Mouse (Mus musculus) forebrain, embryonic 14.5 days (tissue): Measurements from ENCODE around the gene Nrxn1. TPM values are rescaled to one million over a fixed set of nuclear protein-coding genes. Genes with fewer than 3 reads are reported as not detected.

Experiments
- ATAC-seq: fragments of 200-750 bp; cut with Nextera tagmentation; 2 replicates; pipeline ENCODE4 v1.8.0; 2017; ENCODE audit warnings: mild to moderate bottlenecking, moderate library complexity
- DNase-seq: peaks from one replicate; pipeline ENCODE4 v3.0.0-alpha.2; 2015; ENCODE audit warnings: low spot score
- H3K27ac ChIP-seq: fragments of 300-500 bp; sonication (generic); 2 replicates; pipeline ENCODE4 v1.5.1; 2014; ENCODE audit warnings: low read depth, mild to moderate bottlenecking, control low read depth, low read length, moderate library complexity
- H3K27me3 ChIP-seq: fragments of 300-500 bp; sonication (generic); replicated peaks from 2 replicates; pipeline ENCODE4 v1.6.1; 2014; ENCODE audit warnings: low read length, control low read depth, mixed read lengths; ENCODE audit not compliant: control insufficient read depth, insufficient read depth
- H3K36me3 ChIP-seq: fragments of 300-500 bp; sonication (generic); 2 replicates; pipeline ENCODE4 v1.6.1; 2014; ENCODE audit warnings: low read length, control low read depth; ENCODE audit not compliant: control insufficient read depth, insufficient read depth
- H3K4me1 ChIP-seq: fragments of 300-500 bp; sonication (generic); 2 replicates; pipeline ENCODE4 v1.6.1; 2014; ENCODE audit warnings: antibody characterized with exemption, low read length, control low read depth; ENCODE audit not compliant: control insufficient read depth, insufficient read depth
- H3K4me2 ChIP-seq: fragments of 300-500 bp; sonication (generic); 2 replicates; pipeline ENCODE4 v1.6.1; 2014; ENCODE audit warnings: mild to moderate bottlenecking, control low read depth, low read length
- H3K4me3 ChIP-seq: fragments of 300-500 bp; sonication (generic); 2 replicates; pipeline ENCODE4 v1.5.1; 2014; ENCODE audit warnings: low read depth, low read length, control low read depth
- H3K9ac ChIP-seq: fragments of 300-500 bp; sonication (generic); 2 replicates; pipeline ENCODE4 v1.6.1; 2014; ENCODE audit warnings: mild to moderate bottlenecking, low read length, control low read depth, moderate library complexity
- H3K9me3 ChIP-seq: fragments of 300-500 bp; sonication (generic); replicated peaks from 2 replicates; pipeline ENCODE4 v1.6.1; 2016; ENCODE audit warnings: low read length, control low read depth, mixed read lengths; ENCODE audit not compliant: control insufficient read depth
- WGBS: fragments of 180-500 bp; shearing (Covaris S2); extraction: QIAGEN DNeasy Blood & Tissue Kit; methylation state at CpG from one replicate; pipeline ENCODE4 v1.1.7; 2014; 5-methylcytosine and 5-hydroxymethylcytosine counted together
- polyA plus RNA-seq: library from polyadenylated mRNA; unstranded; fragments of >200 nt; fragmentation: Nextera tagmentation; extraction: Ambion mirVana; gene quantifications from 2 replicates; pipeline ENCODE4 v1.2.1, GENCODE M21; 2014

Gene Nrxn1
- polyA plus RNA-seq, 1 experiment from 2014 or later = 69.8 TPM

- no peaks in the 10 kb centered on the region for H3K27me3 ChIP-seq
- peaks cover 8% of the 10 kb centered on the region for H3K4me1 ChIP-seq
- H3K36me3 ChIP-seq = no peaks in the 10 kb centered on the region
- no peaks in the 10 kb centered on the region for H3K9me3 ChIP-seq
- H3K27ac ChIP-seq = peak overlapping the region; percentile 29; the same call in 1 of the 2 replicates
- no peak overlapping the region for H3K4me2 ChIP-seq
- no peak overlapping the region for H3K9ac ChIP-seq
- 85% methylated on average over 5 of the region's 5 CpGs for WGBS
- H3K4me3 ChIP-seq = no peak overlapping the region
- ATAC-seq = no peak
- no peak for DNase-seq
Observed at GRCm38 (mm10) chr17:90695086-90695584, 397.7 kb downstream of the Nrxn1 start.

- no peaks in the 10 kb centered on the region for H3K4me1 ChIP-seq
- no peak overlapping the region for H3K9ac ChIP-seq
- no peak overlapping the region for H3K4me2 ChIP-seq
- DNase-seq (peak; percentile 20), ATAC-seq (peak; percentile 42; the same call in 1 of the 2 replicates)
- H3K9me3 ChIP-seq = no peaks in the 10 kb centered on the region
- H3K36me3 ChIP-seq = no peaks in the 10 kb centered on the region
- no peak overlapping the region for H3K27ac ChIP-seq
- no peaks in the 10 kb centered on the region for H3K27me3 ChIP-seq
- H3K4me3 ChIP-seq = no peak overlapping the region
Observed at GRCm38 (mm10) chr17:90684172-90684571, 408.7 kb downstream of the Nrxn1 start.

GRCm38 (mm10) chr17:90681019-90681418, 411.9 kb downstream of the Nrxn1 start:
- Histone ChIP-seq H3K27me3 (no peaks in the 10 kb centered on the region), H3K4me2 (no peak overlapping the region), H3K36me3 (no peaks in the 10 kb centered on the region), H3K9ac (no peak overlapping the region), H3K9me3 (no peaks in the 10 kb centered on the region), H3K27ac (no peak overlapping the region), H3K4me1 (no peaks in the 10 kb centered on the region), H3K4me3 (no peak overlapping the region)
- peak; percentile 61 for DNase-seq
- 50% methylated on average over 1 of the region's 1 CpGs for WGBS
- ATAC-seq = peak; percentile 50

- Histone ChIP-seq H3K9ac (no peak overlapping the region), H3K9me3 (no peaks in the 10 kb centered on the region), H3K4me2 (no peak overlapping the region), H3K27me3 (no peaks in the 10 kb centered on the region), H3K27ac (no peak overlapping the region), H3K4me1 (no peaks in the 10 kb centered on the region), H3K4me3 (no peak overlapping the region), H3K36me3 (no peaks in the 10 kb centered on the region)
- 64% methylated on average over 2 of the region's 2 CpGs for whole genome bisulfite sequencing
- DNase-seq = no peak
- no peak for ATAC-seq
Observed at GRCm38 (mm10) chr17:90676676-90677075, 416.2 kb downstream of the Nrxn1 start.

- Histone ChIP-seq H3K27me3 (no peaks in the 10 kb centered on the region), H3K9me3 (no peaks in the 10 kb centered on the region), H3K4me2 (no peak overlapping the region), H3K27ac (no peak overlapping the region), H3K4me3 (no peak overlapping the region), H3K9ac (no peak overlapping the region), H3K36me3 (no peaks in the 10 kb centered on the region), H3K4me1 (no peaks in the 10 kb centered on the region)
- DNase-seq (no peak), ATAC-seq (no peak)
- 93% methylated on average over 2 of the region's 2 CpGs for WGBS
Observed at GRCm38 (mm10) chr17:90662318-90662717, 430.6 kb downstream of the Nrxn1 start.

- H3K9me3 ChIP-seq = no peaks in the 10 kb centered on the region
- no peak overlapping the region for H3K9ac ChIP-seq
- no peak overlapping the region for H3K4me2 ChIP-seq
- ATAC-seq (peak; percentile 78; the same call in 1 of the 2 replicates), DNase-seq (peak; percentile 68)
- H3K27me3 ChIP-seq = no peaks in the 10 kb centered on the region
- 47% methylated on average over 1 of the region's 1 CpGs for WGBS
- no peaks in the 10 kb centered on the region for H3K4me1 ChIP-seq
- no peak overlapping the region for H3K4me3 ChIP-seq
- H3K36me3 ChIP-seq = no peaks in the 10 kb centered on the region
- H3K27ac ChIP-seq = no peak overlapping the region
Observed at GRCm38 (mm10) chr17:90654506-90654905, 438.4 kb downstream of the Nrxn1 start.

GRCm38 (mm10) chr17:90653347-90653746, 439.5 kb downstream of the Nrxn1 start:
- peak; percentile 55; the same call in 1 of the 2 replicates for ATAC-seq
- Histone ChIP-seq H3K9me3 (no peaks in the 10 kb centered on the region), H3K27ac (no peak overlapping the region), H3K9ac (no peak overlapping the region), H3K4me2 (no peak overlapping the region), H3K4me1 (no peaks in the 10 kb centered on the region), H3K27me3 (no peaks in the 10 kb centered on the region), H3K4me3 (no peak overlapping the region), H3K36me3 (no peaks in the 10 kb centered on the region)
- DNase-seq = peak; percentile 87
- 27% methylated on average over 2 of the region's 2 CpGs for WGBS

- Histone ChIP-seq H3K27ac (no peak overlapping the region), H3K27me3 (no peaks in the 10 kb centered on the region), H3K4me3 (no peak overlapping the region), H3K4me2 (no peak overlapping the region), H3K36me3 (no peaks in the 10 kb centered on the region), H3K9ac (no peak overlapping the region), H3K9me3 (no peaks in the 10 kb centered on the region), H3K4me1 (no peaks in the 10 kb centered on the region)
- ATAC-seq (no peak), DNase-seq (no peak)
- WGBS = 94% methylated on average over 1 of the region's 1 CpGs
Observed at GRCm38 (mm10) chr17:90650279-90650678, 442.6 kb downstream of the Nrxn1 start.

GRCm38 (mm10) chr17:90638970-90639524, 453.8 kb downstream of the Nrxn1 start:
- Histone ChIP-seq H3K4me3 (no peak overlapping the region), H3K9me3 (no peaks in the 10 kb centered on the region), H3K27ac (no peak overlapping the region), H3K36me3 (no peaks in the 10 kb centered on the region), H3K4me2 (no peak overlapping the region), H3K4me1 (no peaks in the 10 kb centered on the region), H3K9ac (no peak overlapping the region), H3K27me3 (no peaks in the 10 kb centered on the region)
- 63% methylated on average over 2 of the region's 2 CpGs for WGBS
- DNase-seq (peak; percentile 58), ATAC-seq (peak; percentile 80)
